Mouse (Mus musculus): ENCODE results near the gene Car14.

GRCm38 (mm10) chr3:95887596-95887995, 16.9 kb downstream of the Car14 start:
- TF ChIP-seq TCF12 (IDR thresholded peaks at IDR 0.05; ENCODE audit: low read depth, low read length): no peak
- no peak for TF ChIP-seq CTCF (IDR thresholded peaks at IDR 0.05 in 2 of 3, conservative IDR thresholded peaks at IDR 0.05 in 1 of 3; ENCODE audit: control insufficient read depth in 1 of 3, insufficient read depth in 1 of 3, low read depth in 2 of 3, low read length in 3 of 3, poor library complexity in 1 of 3, severe bottlenecking in 1 of 3)
- TF ChIP-seq POLR2A (IDR thresholded peaks at IDR 0.05; ENCODE audit: control insufficient read depth in 1 of 2, insufficient read depth in 1 of 2, low read depth in 1 of 2, low read length in 2 of 2, poor library complexity in 1 of 2): no peak
- no peak for TF ChIP-seq CHD2 (IDR thresholded peaks at IDR 0.05; ENCODE audit: low read length)

Measured in MEL (cell line).